Mouse (Mus musculus) bone marrow, adult 2 months (tissue): Measurements from ENCODE around the gene Cyfip2.

Experiments
- CTCF ChIP-seq: fragments of 200-500 bp; IDR thresholded peaks from 2 replicates; pipeline ENCODE4 v1.5.1; 2011; ENCODE audit warnings: low read length, control low read depth; ENCODE audit not compliant: control insufficient read depth, insufficient read depth
- POLR2A ChIP-seq: fragments of 200-500 bp; IDR thresholded peaks from 2 replicates; pipeline ENCODE4 v1.6.1; 2011; ENCODE audit warnings: low read depth, mild to moderate bottlenecking, control low read depth, low read length, borderline replicate concordance; ENCODE audit not compliant: control insufficient read depth

GRCm38 (mm10) chr11:46156945-46157344 lies 155.7 kb downstream of the Cyfip2 start:
- TF ChIP-seq CTCF, result no peak
- TF ChIP-seq POLR2A, result no peak
